Mouse (Mus musculus) liver, embryonic 14.5 days (tissue): ENCODE results near the gene Bcas3.

Source experiments
- CTCF ChIP-seq: IDR thresholded peaks from 2 replicates; pipeline ENCODE4 v1.5.1; 2016; ENCODE audit warnings: antibody characterized with exemption, low read depth, control low read depth
- EP300 ChIP-seq: IDR thresholded peaks from 2 replicates; pipeline ENCODE4 v1.6.1; 2016; ENCODE audit warnings: antibody characterized with exemption, low read depth

DNA sequence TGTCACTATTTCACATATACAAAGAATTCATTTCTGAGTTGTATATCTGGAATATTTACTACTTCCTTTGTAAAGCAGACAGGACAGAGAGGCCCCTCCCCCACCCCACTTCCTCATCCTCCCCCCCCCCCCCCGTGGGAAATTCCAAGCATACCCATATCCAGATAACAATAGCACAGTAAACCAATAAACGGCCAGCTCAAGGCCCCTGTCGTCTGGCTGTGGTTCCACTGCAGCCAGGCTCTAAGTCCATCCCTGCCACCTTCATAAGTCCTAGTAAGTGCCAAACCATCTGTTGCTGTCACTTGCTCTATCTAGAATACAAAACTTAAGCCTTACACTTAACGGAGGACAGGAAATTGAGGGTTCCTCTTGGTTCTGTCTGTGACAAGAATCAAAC, 221.5 kb downstream of the Bcas3 start:
- TF ChIP-seq CTCF (no peak), EP300 (no peak)
